Mouse (Mus musculus) intestine, embryonic 16.5 days (tissue): ENCODE results near the gene Ctnnbl1. TPM values are rescaled to one million over a fixed set of nuclear protein-coding genes. Genes with fewer than 3 reads are reported as not detected.
A peak's percentile ranks its signal among the peaks of the same experiment; 100 is the strongest.

ENCODE experiments used
- ATAC-seq: fragments of 200-750 bp; cut with Nextera tagmentation; 2 replicates; pipeline ENCODE4 v1.8.0; 2017; ENCODE audit warnings: moderate TSS enrichment, moderate library complexity
- H3K27ac ChIP-seq: fragments of 300-500 bp; sonication (generic); 2 replicates; pipeline ENCODE4 v1.5.1; 2014; ENCODE audit warnings: mild to moderate bottlenecking, low read length
- H3K27me3 ChIP-seq: fragments of 300-500 bp; sonication (generic); replicated peaks from 2 replicates; pipeline ENCODE4 v1.6.1; 2014; ENCODE audit warnings: low read length, control low read depth, mixed read lengths; ENCODE audit not compliant: control insufficient read depth, insufficient read depth
- H3K36me3 ChIP-seq: fragments of 300-500 bp; sonication (generic); 2 replicates; pipeline ENCODE4 v1.6.1; 2014; ENCODE audit warnings: low read length, control low read depth; ENCODE audit not compliant: control insufficient read depth, insufficient read depth
- H3K4me1 ChIP-seq: fragments of 300-500 bp; sonication (generic); 2 replicates; pipeline ENCODE4 v1.6.1; 2014; ENCODE audit warnings: low read length, control low read depth, mixed read lengths; ENCODE audit not compliant: control insufficient read depth, insufficient read depth
- H3K4me2 ChIP-seq: fragments of 300-500 bp; sonication (generic); 2 replicates; pipeline ENCODE4 v1.6.1; 2014; ENCODE audit warnings: low read depth, low read length, control low read depth
- H3K4me3 ChIP-seq: fragments of 300-500 bp; sonication (generic); 2 replicates; pipeline ENCODE4 v1.5.1; 2014; ENCODE audit warnings: mild to moderate bottlenecking, low read length
- H3K9ac ChIP-seq: fragments of 300-500 bp; sonication (generic); 2 replicates; pipeline ENCODE4 v1.6.1; 2014; ENCODE audit warnings: low read depth, low read length
- H3K9me3 ChIP-seq: fragments of 300-500 bp; sonication (generic); 2 replicates; pipeline ENCODE4 v1.6.1; 2016; ENCODE audit warnings: low read length, control low read depth; ENCODE audit not compliant: control insufficient read depth
- WGBS: fragments of 180-500 bp; shearing (Covaris S2); extraction: QIAGEN DNeasy Blood & Tissue Kit; methylation state at CpG from one replicate; pipeline ENCODE4 v1.1.7; 2014; 5-methylcytosine and 5-hydroxymethylcytosine counted together
- polyA plus RNA-seq: library from polyadenylated mRNA; unstranded; fragments of >200 nt; fragmentation: Nextera tagmentation; extraction: Ambion mirVana; gene quantifications from 2 replicates; pipeline ENCODE4 v1.2.1, GENCODE M21; 2015

Ctnnbl1 gene
- polyA plus RNA-seq, 1 experiment from 2014 or later = 48.2 TPM

DNA sequence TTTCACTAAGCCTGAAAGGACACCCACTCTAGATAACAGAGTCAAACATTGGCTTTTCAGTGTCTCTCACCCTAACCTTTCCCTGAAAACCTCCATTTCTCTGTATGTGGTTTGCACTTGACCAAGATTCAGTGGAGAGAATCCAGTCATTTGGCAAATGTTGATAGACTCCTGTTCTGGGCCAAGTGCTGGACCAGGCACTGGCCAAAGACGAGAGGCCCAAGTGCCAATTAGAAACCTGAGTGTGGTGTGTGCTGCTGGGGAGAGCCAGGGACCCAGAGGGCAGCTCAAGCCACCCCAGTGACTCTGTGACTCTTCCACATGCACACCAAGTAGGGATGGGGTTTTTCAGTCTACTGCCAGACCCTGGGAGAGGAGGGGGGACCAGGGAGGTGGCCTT, 136.5 kb downstream of the Ctnnbl1 start:
- no peaks in the 10 kb centered on the region for H3K27me3 ChIP-seq
- ATAC-seq = no peak
- no peak overlapping the region for H3K4me3 ChIP-seq
- H3K4me1 ChIP-seq = no peaks in the 10 kb centered on the region
- no peaks in the 10 kb centered on the region for H3K9me3 ChIP-seq
- 92% methylated on average over 1 of the region's 1 CpGs for WGBS
- no peak overlapping the region for H3K4me2 ChIP-seq
- H3K9ac ChIP-seq = no peak overlapping the region
- no peaks in the 10 kb centered on the region for H3K36me3 ChIP-seq
- no peak overlapping the region for H3K27ac ChIP-seq

DNA sequence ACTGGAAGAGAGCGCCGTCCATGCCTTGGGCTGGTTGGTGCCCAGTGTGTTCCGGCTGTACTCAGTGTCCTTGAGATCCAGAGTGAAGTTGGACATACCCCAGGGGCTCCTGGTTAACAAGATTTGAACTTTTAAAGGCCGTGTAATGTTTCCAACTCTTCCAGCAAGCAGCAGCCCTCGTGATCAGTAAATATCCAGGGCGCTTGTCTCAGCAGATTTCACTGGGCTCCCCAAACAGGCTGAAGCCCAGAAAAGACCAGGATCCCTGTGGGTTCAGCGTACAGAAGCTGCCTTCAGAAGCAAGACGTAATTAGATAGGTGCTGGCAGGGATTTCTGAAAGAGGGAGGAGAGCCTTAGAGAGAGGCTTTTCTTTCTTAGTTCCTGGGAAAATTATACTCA, 137.9 kb downstream of the Ctnnbl1 start:
- no peak for ATAC-seq
- no peaks in the 10 kb centered on the region for H3K4me1 ChIP-seq
- H3K4me3 ChIP-seq = no peak overlapping the region
- H3K27ac ChIP-seq = no peak overlapping the region
- no peak overlapping the region for H3K9ac ChIP-seq
- no peaks in the 10 kb centered on the region for H3K27me3 ChIP-seq
- H3K36me3 ChIP-seq = no peaks in the 10 kb centered on the region
- H3K4me2 ChIP-seq = no peak overlapping the region
- WGBS = 72% methylated on average over 8 of the region's 8 CpGs
- no peaks in the 10 kb centered on the region for H3K9me3 ChIP-seq

DNA sequence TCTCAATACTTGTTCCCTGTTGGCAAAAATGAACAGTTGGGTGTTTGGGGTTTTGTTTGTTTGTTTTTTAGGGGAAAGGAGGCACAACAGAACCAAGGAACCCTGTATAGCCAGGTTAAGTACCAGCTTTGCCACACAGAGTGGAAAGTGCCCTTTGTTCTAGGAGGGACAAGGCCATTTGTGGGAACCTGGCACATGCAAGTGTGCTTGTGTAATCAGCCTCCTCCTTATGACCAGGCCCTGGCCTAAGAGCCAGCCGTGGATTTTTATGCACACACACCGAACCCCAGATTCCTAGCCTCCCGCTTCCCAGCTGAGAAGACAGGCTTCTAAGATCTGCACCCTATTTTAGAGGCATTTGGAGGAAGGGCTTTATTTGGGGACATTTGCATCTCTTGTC, 140.2 kb downstream of the Ctnnbl1 start:
- Histone ChIP-seq H3K4me3 (no peak overlapping the region), H3K9ac (no peak overlapping the region), H3K36me3 (no peaks in the 10 kb centered on the region), H3K27ac (no peak overlapping the region), H3K9me3 (no peaks in the 10 kb centered on the region), H3K4me2 (no peak overlapping the region), H3K4me1 (no peaks in the 10 kb centered on the region), H3K27me3 (no peaks in the 10 kb centered on the region)
- no peak for ATAC-seq
- WGBS = 77% methylated on average over 3 of the region's 3 CpGs

DNA sequence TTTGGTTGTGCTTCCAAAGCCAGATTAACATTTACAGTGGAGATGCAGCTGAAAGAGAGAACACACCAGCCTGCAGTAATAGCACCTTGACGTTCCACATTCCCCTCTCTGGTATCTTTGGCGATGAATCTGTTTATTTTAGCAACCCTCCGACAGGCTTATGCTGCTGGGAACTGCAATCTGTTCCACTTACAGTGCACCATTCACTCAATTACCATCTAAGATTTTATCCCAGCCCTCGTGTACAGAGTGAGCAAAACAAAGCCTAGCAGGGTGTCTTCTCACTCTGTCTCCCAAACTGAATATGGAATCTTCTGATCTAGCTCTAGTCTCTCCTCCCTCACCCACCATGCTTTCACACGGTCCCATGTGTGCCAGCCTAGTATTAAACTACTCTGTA, 140.8 kb downstream of the Ctnnbl1 start:
- Histone ChIP-seq H3K27ac (no peak overlapping the region), H3K27me3 (no peaks in the 10 kb centered on the region), H3K9ac (no peak overlapping the region), H3K4me3 (no peak overlapping the region), H3K4me1 (no peaks in the 10 kb centered on the region), H3K9me3 (no peaks in the 10 kb centered on the region), H3K4me2 (no peak overlapping the region), H3K36me3 (no peaks in the 10 kb centered on the region)
- WGBS = 46% methylated on average over 5 of the region's 5 CpGs
- ATAC-seq = no peak

DNA sequence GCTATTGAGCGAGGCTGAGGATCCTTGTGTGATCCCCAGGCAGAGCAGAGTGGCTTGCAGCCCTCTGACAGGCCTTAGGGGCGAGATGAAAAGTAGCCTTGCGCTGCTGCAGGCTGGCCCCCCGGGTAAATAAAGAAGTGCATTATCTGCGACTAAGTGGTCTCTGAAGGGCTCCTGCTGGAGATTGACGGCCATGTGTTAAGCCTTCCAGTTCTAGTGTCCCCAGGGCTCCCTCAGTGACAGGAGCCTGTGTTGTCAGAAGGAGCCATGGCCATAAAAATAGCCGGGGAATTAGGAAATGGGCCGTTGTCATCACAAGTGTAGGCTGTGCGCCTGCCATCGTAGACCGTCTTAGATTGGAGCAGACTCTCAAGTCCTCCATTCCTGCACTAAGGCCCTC, 144.7 kb downstream of the Ctnnbl1 start:
- no peak overlapping the region for H3K4me2 ChIP-seq
- H3K9me3 ChIP-seq = no peaks in the 10 kb centered on the region
- H3K36me3 ChIP-seq = 0 out of 2 replicates have a peak, but pooled peaks cover 3% of the 10 kb centered on the region
- no peak overlapping the region for H3K9ac ChIP-seq
- no peaks in the 10 kb centered on the region for H3K27me3 ChIP-seq
- no peaks in the 10 kb centered on the region for H3K4me1 ChIP-seq
- WGBS = 27% methylated on average over 11 of the region's 11 CpGs
- peak; percentile 55; the same call in 1 of the 2 replicates for ATAC-seq
- H3K4me3 ChIP-seq = no peak overlapping the region
- H3K27ac ChIP-seq = no peak overlapping the region

DNA sequence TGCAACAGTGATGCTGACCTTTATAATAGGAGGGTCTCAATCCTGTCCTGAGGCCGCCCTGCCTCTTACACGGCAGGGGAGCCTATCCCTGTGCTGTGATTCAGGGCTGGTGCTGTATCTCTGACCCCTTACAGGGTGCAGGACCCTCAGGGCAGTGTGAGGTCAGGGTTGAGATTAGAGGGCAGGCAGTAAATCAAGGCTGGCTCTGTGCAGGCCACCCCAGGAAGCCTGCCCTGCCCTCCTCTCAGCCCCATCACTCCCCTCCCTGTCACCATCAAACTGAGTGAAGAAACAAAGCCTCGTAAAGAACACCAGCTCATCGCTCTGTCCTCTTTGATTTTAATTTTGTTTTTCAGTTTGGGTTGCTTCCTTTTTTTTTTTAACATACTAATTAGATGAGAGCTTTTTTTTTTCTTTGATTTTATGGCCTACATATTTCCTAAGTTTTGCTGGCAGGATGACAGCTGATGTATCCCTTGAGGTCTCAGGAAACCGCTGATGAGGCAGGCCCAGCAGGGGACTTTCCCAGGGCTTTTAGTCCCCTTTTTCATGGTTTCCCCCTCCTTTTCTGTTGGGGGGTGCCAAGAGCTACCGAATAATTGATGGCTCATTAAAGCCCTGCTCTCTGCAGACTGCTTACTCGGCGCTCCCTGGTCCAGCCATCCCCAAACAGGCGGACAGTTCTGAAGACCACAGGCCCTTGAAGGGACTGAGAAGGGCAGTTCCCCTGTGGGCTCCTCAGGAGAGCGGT, 150.2 kb downstream of the Ctnnbl1 start:
- WGBS = 43% methylated on average over 10 of the region's 10 CpGs

DNA sequence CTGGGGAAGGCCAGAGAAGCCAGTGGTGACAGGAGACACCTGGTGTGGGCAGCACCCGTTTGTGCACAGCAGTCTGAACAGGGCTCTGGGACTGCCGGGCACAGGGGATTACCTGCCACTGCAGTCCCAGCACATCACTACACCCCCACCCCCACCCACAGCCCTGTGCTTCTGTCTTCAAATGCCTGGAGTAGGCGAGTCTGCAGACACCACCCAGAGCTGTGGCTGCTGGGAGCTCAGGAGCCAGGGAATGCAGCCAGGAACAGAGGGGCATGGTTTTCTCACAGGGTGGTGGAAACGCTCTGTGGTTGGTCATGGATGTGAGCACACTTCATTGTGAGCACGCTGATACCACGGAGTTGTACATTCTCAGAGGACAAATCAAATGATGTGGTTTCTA, 154.0 kb downstream of the Ctnnbl1 start:
- H3K9ac ChIP-seq = no peak overlapping the region
- no peak for ATAC-seq
- 63% methylated on average over 6 of the region's 6 CpGs for WGBS
- no peak overlapping the region for H3K27ac ChIP-seq
- H3K36me3 ChIP-seq = 0 out of 2 replicates have a peak, but pooled peaks cover 3% of the 10 kb centered on the region
- H3K4me1 ChIP-seq = peaks cover 12% of the 10 kb centered on the region; the same call in 1 of the 2 replicates
- H3K27me3 ChIP-seq = no peaks in the 10 kb centered on the region
- H3K4me2 ChIP-seq = no peak overlapping the region
- no peak overlapping the region for H3K4me3 ChIP-seq
- no peaks in the 10 kb centered on the region for H3K9me3 ChIP-seq

More for the DNA sequence above, 150.2 kb downstream of the Ctnnbl1 start:
- Histone ChIP-seq H3K27ac (no peak overlapping the region), H3K9me3 (no peaks in the 10 kb centered on the region), H3K27me3 (no peaks in the 10 kb centered on the region), H3K9ac (no peak overlapping the region), H3K4me1 (peaks cover 12% of the 10 kb centered on the region; the same call in 1 of the 2 replicates), H3K36me3 (0 out of 2 replicates have a peak, but pooled peaks cover 6% of the 10 kb centered on the region), H3K4me3 (no peak overlapping the region), H3K4me2 (no peak overlapping the region)
- no peak for ATAC-seq

DNA sequence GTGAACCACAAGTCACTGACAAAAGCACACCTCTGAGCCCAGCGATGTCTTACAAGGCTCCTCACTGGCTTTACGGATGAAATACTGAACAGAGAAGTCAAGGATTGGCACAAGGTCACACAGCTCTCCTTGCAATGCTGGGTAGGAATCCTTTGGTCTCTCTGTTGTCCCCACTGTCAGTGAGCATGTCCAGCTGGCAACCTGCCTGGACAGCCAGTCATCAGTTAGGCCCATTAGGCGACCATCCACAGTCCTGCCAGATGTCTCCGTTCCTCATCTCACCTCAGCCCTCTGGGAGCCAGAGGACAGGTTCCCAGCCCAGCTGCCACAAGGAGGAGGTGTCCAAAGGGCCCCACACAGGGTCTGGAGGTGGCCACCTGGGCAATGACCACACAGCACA, 159.9 kb downstream of the Ctnnbl1 start:
- no peak overlapping the region for H3K4me2 ChIP-seq
- no peaks in the 10 kb centered on the region for H3K36me3 ChIP-seq
- no peak overlapping the region for H3K27ac ChIP-seq
- 77% methylated on average over 4 of the region's 4 CpGs for WGBS
- ATAC-seq = no peak
- no peak overlapping the region for H3K4me3 ChIP-seq
- H3K4me1 ChIP-seq = no peaks in the 10 kb centered on the region
- H3K9me3 ChIP-seq = no peaks in the 10 kb centered on the region
- H3K27me3 ChIP-seq = no peaks in the 10 kb centered on the region
- H3K9ac ChIP-seq = no peak overlapping the region

DNA sequence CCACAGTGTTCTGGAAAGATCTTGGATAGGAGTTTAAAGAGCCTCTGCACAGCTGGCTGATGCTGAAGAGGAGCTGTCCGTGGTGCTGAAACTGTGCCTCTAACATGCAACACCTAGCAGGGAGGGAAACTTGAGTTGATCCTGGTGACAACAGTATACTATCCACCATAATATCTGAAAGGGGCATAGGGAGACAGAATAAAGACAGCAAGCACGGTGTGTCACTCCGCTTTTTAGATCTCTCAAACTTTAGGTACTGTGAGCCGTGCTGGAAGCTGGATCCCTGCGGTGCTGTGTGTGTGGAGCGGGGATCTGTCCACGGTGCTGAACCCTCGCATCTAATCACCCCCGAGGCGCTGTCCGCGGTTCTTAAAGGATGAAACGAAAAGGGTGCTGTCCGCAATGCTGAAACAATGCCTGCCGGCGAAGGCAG, 176.0 kb downstream of the Ctnnbl1 start:
- Histone ChIP-seq H3K4me3 (no peak overlapping the region), H3K36me3 (no peaks in the 10 kb centered on the region), H3K27ac (no peak overlapping the region), H3K4me2 (no peak overlapping the region), H3K9me3 (no peaks in the 10 kb centered on the region), H3K27me3 (peaks cover 46% of the 10 kb centered on the region), H3K4me1 (peaks cover 6% of the 10 kb centered on the region), H3K9ac (no peak overlapping the region)
- ATAC-seq = peak; percentile 76
- WGBS = 1% methylated on average over 16 of the region's 16 CpGs

DNA sequence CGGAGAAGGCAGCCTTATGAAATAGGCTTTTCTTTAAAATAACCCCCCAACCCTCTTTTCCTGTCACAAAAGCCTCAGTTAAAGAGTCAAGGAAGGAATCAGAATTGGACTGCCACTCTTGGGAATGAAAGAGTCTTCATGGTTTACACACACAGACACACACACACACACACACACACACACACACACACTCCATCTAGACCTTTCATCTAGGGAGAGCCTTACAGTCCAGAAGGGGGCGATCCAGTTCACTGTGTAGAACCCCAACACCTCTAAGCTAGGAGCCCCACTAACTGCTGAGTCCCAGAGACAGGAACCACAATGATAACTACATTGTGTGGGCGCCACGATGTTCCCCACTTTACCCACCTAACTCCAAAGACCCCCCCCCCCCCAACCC, 176.5 kb downstream of the Ctnnbl1 start:
- Histone ChIP-seq H3K27ac (no peak overlapping the region), H3K9me3 (no peaks in the 10 kb centered on the region), H3K27me3 (peaks cover 46% of the 10 kb centered on the region), H3K36me3 (no peaks in the 10 kb centered on the region), H3K4me3 (no peak overlapping the region), H3K4me1 (peaks cover 6% of the 10 kb centered on the region), H3K9ac (no peak overlapping the region), H3K4me2 (no peak overlapping the region)
- no peak for ATAC-seq
- WGBS = 1% methylated on average over 4 of the region's 4 CpGs
